Mouse (Mus musculus) midbrain, embryonic 10.5 days (tissue): ENCODE measurements around the gene Ankrd13d. TPM values are rescaled to one million over a fixed set of nuclear protein-coding genes. Genes with fewer than 3 reads are reported as not detected.

ENCODE experiments used
- DNase-seq: peaks from one replicate; pipeline ENCODE4 v3.0.0-alpha.2; 2017; ENCODE audit warnings: low spot score
- H3K27ac ChIP-seq: fragments of 300-500 bp; sonication (generic); replicated peaks from 2 replicates; pipeline ENCODE4 v1.5.1; 2016; ENCODE audit warnings: mild to moderate bottlenecking
- H3K27me3 ChIP-seq: fragments of 300-500 bp; sonication (generic); 2 replicates; pipeline ENCODE4 v1.6.1; 2016; ENCODE audit warnings: low read depth, mild to moderate bottlenecking; ENCODE audit not compliant: poor library complexity, severe bottlenecking
- H3K36me3 ChIP-seq: fragments of 300-500 bp; sonication (generic); 2 replicates; pipeline ENCODE4 v1.6.1; 2016; ENCODE audit warnings: mild to moderate bottlenecking, moderate library complexity
- H3K4me1 ChIP-seq: fragments of 300-500 bp; sonication (generic); 2 replicates; pipeline ENCODE4 v1.6.1; 2016
- H3K4me3 ChIP-seq: fragments of 300-500 bp; sonication (generic); 2 replicates; pipeline ENCODE4 v1.5.1; 2016; ENCODE audit warnings: mild to moderate bottlenecking, moderate library complexity
- H3K9me3 ChIP-seq: fragments of 300-500 bp; sonication (generic); replicated peaks from 2 replicates; pipeline ENCODE4 v1.6.1; 2016; ENCODE audit warnings: mild to moderate bottlenecking
- WGBS: fragments of 180-500 bp; shearing (Covaris S2); methylation state at CpG from one replicate; pipeline ENCODE4 v1.1.7; 2016; 5-methylcytosine and 5-hydroxymethylcytosine counted together
- polyA plus RNA-seq: library from polyadenylated mRNA; unstranded; fragments of >200 nt; fragmentation: Nextera tagmentation; extraction: Ambion mirVana; gene quantifications from 2 replicates; pipeline ENCODE4 v1.2.1, GENCODE M21; 2016

Gene Ankrd13d
- polyA plus RNA-seq, 1 experiment from 2014 or later, result 11.7 TPM

DNA sequence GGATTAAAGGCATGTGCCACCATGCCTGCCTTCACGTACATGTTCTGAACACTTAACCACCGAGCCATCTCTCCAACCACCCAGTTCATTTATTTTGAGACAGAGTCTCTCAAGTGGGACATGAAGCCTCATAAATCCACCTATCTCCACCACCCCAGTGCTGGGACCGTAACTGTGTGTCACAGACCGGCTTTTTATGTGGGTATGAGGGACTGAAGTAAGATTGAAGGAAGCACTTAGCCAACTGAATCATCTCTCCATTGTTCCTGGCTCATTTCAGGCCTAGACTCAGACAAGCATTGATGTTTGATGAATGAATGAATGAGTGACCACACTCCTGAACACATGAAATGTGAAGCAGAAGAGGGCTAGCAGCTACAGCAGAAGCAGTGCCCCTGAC, 26.4 kb upstream of the Ankrd13d start:
- 96% methylated on average over 4 of the region's 4 CpGs for WGBS
- Histone ChIP-seq H3K9me3 (no peaks in the 10 kb centered on the region), H3K27me3 (no peaks in the 10 kb centered on the region), H3K27ac (no peak overlapping the region), H3K4me3 (no peak overlapping the region), H3K36me3 (peaks cover 9% of the 10 kb centered on the region), H3K4me1 (peaks cover 18% of the 10 kb centered on the region)
- DNase-seq, result no peak

DNA sequence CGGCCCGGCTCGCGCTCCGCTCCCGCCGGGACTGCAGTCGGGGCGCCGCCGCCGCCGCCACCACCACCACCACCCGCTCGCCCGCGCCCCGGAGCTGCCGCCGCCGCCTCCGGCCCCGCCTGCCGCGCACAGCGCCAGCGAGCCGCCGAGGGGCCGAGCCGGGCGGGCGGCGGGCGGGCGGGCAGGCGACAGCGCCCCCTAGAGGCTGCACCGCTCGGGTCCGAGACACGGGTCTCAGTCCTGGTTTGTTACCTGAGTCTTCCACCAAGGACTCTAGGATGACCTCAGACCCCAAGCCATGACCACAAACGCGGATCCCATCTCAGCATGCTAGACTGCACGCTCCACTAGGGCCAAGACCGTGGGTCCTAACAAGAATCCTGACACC, 23.2 kb upstream of the Ankrd13d start, which contains the start of gene Grk2:
Gene Grk2, minus strand, starts transcription at position 33 of the 388 bp plus-strand sequence.
- H3K27me3 ChIP-seq, result no peaks in the 10 kb centered on the region
- peak within 1 kb of the TSS; percentile 95 for H3K27ac ChIP-seq
- peak; percentile 85 for DNase-seq
- peaks cover 49% of the 10 kb centered on the region for H3K4me1 ChIP-seq
- H3K9me3 ChIP-seq, result no peaks in the 10 kb centered on the region
- no peaks in the 10 kb centered on the region for H3K36me3 ChIP-seq
- peak within 1 kb of the TSS; percentile 97 for H3K4me3 ChIP-seq
- WGBS, result 13% methylated on average over 46 of the region's 46 CpGs

DNA sequence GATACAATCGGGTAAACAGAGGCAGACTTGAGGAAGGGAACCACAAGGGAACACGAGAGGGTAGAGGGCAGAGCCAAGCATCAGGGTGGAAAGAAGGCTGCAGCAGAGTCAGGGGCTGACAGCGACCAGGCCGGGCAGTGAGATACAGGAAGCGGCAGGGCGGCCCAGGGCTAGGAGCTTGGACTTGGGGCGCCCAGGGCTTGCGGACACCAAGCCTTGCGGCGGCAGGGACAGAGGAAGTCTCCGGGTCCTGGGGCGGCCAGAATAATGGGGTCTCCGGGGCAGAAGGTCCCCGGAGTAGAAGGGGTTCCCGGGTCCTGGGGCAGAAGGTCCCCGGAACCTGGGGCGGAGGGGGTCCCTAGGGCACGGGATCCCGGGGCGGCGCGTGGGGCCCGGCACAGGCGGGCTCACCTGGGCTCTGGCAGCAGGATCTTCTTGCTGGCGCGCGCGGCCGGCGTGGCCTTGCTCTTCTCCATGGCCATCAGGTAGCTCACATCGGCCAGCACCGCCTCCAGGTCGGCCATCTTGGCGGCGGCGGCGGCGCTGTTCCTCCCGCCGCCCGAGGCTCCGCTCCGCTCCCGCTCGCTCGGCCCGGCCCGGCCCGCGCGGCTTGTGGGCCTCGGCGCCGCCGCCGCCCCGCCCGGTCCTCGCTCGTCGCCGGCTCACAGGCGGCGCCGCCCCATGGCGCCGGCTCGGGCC, 22.7 kb upstream of the Ankrd13d start:
- Histone ChIP-seq H3K36me3 (no peaks in the 10 kb centered on the region), H3K9me3 (no peaks in the 10 kb centered on the region), H3K4me3 (peak overlapping the region; percentile 97), H3K27ac (peak overlapping the region; percentile 95), H3K4me1 (peaks cover 54% of the 10 kb centered on the region), H3K27me3 (no peaks in the 10 kb centered on the region)
- 9% methylated on average over 68 of the region's 68 CpGs for WGBS
- peak; percentile 74 for DNase-seq

DNA sequence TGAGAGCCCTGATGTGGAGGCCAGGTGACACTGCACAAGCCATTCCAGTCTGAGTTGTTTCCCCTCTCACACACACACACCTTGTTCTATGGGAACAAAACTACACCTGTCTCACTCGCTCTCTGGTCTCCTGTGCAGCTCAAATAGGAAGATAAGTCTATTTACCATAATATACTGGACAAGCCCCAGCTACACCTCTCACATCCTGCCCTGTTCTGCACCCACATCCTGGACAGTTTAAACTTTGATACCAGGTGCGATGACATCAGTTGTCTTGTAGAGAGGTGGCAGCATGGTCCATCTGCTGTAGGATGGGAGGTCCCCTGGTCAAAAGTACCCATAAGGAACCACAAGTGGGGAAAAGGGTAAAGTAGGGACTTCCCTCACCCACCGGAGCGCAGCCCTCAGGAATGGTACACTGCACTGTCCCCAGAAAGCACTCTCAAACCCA, 22.0 kb upstream of the Ankrd13d start:
- WGBS, result 62% methylated on average over 4 of the region's 4 CpGs
- Histone ChIP-seq H3K27me3 (no peaks in the 10 kb centered on the region), H3K36me3 (no peaks in the 10 kb centered on the region), H3K4me1 (peaks cover 62% of the 10 kb centered on the region), H3K9me3 (no peaks in the 10 kb centered on the region), H3K27ac (peak overlapping the region; percentile 95; the same call in 1 of the 2 replicates), H3K4me3 (peak overlapping the region; percentile 97)
- no peak for DNase-seq

DNA sequence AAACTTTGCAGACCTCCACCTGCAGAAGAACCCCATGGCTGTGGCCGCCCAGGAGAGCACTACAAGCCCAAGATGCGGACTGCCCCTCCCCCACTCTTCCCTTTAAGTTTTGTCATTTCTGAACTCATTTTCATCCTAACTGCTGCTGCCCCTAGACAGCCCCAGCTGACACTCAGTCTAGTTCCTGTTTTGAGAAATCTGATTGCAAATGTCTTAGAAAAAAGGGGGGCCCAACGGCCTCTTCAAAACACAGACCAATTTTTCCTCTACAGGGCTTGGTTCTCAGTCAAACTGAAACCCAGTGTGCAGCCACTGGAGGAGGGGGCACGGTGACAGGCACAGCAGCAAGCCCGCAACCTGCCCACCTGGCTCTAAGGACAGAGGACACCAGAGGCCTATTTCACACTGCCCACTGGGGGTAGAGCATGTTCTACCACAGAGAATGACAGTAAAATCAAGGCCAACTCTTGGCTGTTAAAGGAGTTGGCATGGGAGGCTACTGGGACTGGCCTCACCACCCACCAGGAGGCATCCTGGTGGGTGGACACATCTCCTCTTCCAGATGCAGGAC, 21.4 kb upstream of the Ankrd13d start:
- H3K27me3 ChIP-seq, result no peaks in the 10 kb centered on the region
- H3K9me3 ChIP-seq, result no peaks in the 10 kb centered on the region
- WGBS, result 83% methylated on average over 5 of the region's 5 CpGs
- H3K27ac ChIP-seq, result no peak overlapping the region
- no peaks in the 10 kb centered on the region for H3K36me3 ChIP-seq
- DNase-seq, result no peak
- peak overlapping the region; percentile 97 for H3K4me3 ChIP-seq
- peaks cover 63% of the 10 kb centered on the region for H3K4me1 ChIP-seq

DNA sequence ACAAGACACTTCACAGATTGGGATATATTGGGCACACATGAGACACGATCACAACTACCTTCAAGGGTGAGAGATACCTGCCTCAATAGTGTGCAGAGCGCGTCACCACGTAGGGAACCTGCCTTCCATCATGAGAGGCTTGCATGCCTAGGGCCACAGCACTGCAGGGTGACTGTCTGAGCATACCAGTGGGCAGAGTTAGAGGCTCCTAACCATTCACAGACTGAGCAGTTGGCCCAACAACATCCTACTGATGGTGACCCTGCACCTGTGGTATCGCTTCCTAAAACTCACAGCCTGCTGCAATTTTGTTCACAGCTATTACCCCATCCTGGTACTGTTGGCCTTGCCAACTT, 20.7 kb upstream of the Ankrd13d start:
- no peaks in the 10 kb centered on the region for H3K27me3 ChIP-seq
- H3K36me3 ChIP-seq, result no peaks in the 10 kb centered on the region
- H3K27ac ChIP-seq, result no peak overlapping the region
- no peak for DNase-seq
- H3K9me3 ChIP-seq, result no peaks in the 10 kb centered on the region
- H3K4me3 ChIP-seq, result no peak overlapping the region
- WGBS, result 97% methylated on average over 5 of the region's 5 CpGs
- H3K4me1 ChIP-seq, result peaks cover 63% of the 10 kb centered on the region

DNA sequence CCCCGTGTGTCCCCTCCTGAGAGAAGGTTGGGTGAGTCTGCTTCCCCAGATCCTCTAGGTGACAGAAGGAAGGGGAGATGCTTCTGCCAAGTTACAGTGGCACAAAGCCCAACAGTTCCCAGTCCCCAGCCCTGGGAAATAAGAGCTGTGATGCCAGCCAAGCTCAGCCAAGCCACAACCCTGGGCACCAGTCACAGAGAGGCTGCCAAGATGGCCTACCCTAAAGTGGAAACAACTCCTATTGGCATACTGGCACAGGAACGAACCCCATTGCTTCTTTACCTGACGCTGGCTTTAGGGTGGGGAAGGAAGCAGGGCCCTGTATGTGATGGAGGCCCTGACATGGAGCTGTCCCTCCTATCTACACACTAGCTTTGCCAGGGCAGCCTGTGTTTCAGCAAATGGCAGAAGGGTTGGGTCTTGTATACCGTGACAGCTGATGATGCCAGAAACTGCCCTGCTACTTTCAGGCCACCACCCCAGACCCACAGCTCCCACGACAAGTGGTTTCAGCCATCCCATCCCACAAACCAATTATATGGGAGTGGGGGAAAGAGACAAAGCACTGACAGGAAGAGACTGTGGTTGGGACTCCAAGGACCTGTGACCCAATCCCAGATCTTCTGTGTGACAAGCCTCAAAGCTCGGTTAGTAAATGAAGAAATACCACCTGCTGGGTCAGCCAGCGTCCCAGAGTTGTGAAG, 20.2 kb upstream of the Ankrd13d start:
- WGBS, result 80% methylated on average over 7 of the region's 7 CpGs
- Histone ChIP-seq H3K27ac (no peak overlapping the region), H3K9me3 (no peaks in the 10 kb centered on the region), H3K27me3 (no peaks in the 10 kb centered on the region), H3K4me3 (peak overlapping the region; percentile 16), H3K36me3 (peaks cover 2% of the 10 kb centered on the region; the same call in 1 of the 2 replicates), H3K4me1 (peaks cover 63% of the 10 kb centered on the region)
- DNase-seq, result no peak

DNA sequence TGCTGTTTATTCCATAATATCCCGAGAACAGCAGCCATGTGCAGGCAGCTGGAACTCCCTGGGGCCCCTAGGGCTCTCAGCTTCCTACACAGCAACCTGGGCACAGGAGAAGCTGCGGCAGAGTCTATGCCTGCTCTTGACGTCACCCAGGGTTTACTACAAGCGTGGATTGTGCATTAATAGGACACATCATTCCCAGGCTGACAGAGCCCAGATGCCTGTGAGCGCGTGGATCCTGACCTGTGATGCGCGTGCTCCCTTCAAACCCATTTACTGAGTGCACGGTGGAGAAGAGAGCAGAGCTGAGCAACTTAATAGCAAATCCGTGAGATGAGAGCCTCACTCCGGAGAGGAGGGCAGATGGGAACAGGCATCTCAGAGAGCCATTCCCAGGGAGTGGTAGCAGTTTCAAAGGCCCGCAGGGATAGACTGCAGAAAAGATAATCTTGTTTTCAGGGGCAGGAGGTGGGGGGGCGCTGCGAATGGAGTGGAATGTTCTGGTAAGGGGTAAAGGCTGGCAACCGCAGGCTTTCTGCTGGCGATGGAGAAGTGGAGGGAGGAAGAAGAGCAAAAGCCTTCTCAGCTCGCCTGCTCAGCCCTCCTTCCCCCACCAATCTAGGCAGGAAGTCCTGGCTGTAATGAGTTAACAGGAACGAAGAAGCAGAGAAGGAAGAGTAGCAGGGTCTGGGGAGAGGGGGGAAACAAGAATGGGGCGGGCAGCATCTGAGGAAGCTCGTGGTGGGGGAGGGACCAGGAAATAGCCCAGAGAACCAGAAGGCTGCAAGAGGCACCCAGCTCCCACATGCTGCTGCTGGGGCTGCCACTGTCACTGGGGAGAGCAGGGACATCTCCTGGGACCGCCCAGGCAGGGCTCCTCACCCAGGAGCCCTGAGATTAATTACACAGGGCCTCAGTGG, 19.1 kb upstream of the Ankrd13d start:
- peak overlapping the region; percentile 57 for H3K27ac ChIP-seq
- DNase-seq, result no peak
- H3K4me1 ChIP-seq, result peaks cover 63% of the 10 kb centered on the region
- H3K27me3 ChIP-seq, result no peaks in the 10 kb centered on the region
- H3K9me3 ChIP-seq, result no peaks in the 10 kb centered on the region
- 50% methylated on average over 21 of the region's 21 CpGs for WGBS
- H3K36me3 ChIP-seq, result peaks cover 6% of the 10 kb centered on the region; the same call in 1 of the 2 replicates
- peak overlapping the region; percentile 16 for H3K4me3 ChIP-seq

DNA sequence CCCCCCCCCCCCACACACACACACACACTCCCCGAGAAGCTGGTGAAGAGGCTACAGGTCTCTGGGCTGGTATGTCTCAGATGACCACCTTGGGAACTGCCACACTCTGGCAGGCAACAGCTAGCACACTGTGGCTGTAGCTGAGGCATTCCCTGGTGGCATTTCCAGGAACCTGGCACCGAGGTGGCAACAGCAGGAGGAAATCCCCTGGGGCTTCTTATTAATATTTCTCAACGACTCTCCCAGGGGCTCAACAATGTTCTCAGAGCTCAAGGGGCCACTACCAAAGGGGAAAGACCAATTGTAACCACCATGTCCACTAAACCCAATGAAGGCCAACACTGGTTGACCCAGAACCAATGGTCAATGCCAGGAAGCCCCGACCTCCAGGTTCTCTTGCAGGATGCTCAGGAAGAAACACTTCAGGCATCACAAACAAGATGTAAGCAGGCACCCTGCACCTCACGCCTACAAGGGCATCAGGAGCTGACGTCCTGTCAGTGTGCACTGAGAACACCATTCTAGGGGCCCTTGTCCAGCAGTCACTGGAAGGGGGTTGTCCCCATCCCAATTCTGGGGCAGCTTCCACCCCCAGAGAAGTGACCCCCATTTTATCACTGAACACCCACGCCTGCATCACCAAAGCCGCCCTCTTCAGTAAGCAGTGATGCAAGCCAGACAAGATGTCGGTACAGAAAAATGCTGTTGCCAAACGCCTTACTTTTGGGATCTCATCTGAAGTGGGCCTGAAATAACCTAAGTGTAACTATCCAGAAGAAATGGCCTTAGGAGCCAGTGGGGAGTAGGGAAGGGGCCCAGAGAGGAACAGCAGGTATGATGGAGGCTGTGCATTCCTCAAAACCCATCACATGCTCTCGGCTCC, 18.2 kb upstream of the Ankrd13d start:
- no peak for DNase-seq
- no peaks in the 10 kb centered on the region for H3K9me3 ChIP-seq
- peak overlapping the region; percentile 16; the same call in 1 of the 2 replicates for H3K4me3 ChIP-seq
- 78% methylated on average over 11 of the region's 11 CpGs for WGBS
- no peaks in the 10 kb centered on the region for H3K27me3 ChIP-seq
- peak overlapping the region; percentile 57 for H3K27ac ChIP-seq
- peaks cover 62% of the 10 kb centered on the region for H3K4me1 ChIP-seq
- peaks cover 13% of the 10 kb centered on the region for H3K36me3 ChIP-seq

DNA sequence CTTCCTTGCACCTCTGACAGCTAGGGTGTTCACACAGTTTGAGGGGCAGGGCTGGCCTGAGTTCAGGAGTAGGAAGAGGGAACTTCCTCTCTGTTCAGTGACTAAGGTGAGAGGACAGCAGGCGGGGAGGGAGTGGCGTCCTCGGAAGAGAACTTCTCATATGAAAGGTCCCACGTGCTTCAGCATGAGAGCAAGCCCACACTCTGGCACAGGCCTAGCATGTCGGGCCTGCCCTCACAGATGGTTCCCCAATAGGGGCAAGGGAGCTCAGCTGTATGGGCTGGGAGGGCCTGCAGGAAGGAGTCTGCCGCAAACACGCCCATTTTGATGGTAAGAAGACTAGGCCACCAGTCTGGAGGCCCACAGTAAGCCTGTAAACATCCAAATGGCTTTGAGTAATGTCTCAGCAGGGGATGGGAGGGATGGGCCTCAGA, 17.4 kb upstream of the Ankrd13d start:
- Histone ChIP-seq H3K27me3 (no peaks in the 10 kb centered on the region), H3K4me1 (peaks cover 58% of the 10 kb centered on the region), H3K9me3 (no peaks in the 10 kb centered on the region), H3K36me3 (peaks cover 20% of the 10 kb centered on the region), H3K27ac (peak overlapping the region; percentile 3; the same call in 1 of the 2 replicates), H3K4me3 (no peak overlapping the region)
- 52% methylated on average over 7 of the region's 7 CpGs for WGBS
- DNase-seq, result no peak

DNA sequence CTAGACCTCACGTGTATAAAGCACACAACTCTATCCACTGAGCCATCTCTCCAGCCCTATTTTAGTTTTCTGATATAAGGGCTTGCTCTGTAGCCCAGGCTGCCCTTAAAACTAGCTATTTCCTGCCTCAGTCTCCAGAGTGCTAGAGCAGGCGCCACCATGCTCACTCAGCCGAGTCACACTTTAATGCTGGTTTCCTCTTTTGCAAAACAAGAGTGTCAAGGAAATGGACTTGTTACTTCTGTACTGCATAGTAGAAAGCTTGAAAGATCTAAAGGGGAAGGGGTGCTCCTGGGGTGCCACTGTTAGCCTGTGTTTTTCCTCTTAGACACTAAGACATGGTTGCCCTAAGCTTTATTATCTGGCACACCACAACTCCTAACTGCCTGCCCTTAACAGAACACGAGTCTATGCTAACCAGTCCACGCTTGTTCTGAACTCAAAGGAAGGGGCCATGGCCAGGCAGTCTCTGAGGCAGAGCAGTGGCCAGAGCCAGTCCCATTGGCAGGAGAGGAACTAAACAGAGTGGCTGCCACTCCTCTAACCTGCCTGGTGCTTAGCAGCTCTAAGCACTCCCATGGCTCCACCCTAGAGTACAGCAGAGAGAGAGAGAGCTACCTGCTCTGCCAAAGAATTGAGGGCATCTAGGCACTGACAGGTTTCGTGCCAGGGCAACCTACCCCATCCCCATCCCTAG, 16.8 kb upstream of the Ankrd13d start:
- Histone ChIP-seq H3K27me3 (no peaks in the 10 kb centered on the region), H3K4me1 (peaks cover 54% of the 10 kb centered on the region), H3K4me3 (no peak overlapping the region), H3K9me3 (no peaks in the 10 kb centered on the region), H3K36me3 (peaks cover 25% of the 10 kb centered on the region), H3K27ac (peak overlapping the region; percentile 3; the same call in 1 of the 2 replicates)
- WGBS, result 82% methylated on average over 6 of the region's 6 CpGs
- DNase-seq, result no peak
